Mouse (Mus musculus) liver, adult 2 months (tissue): ENCODE measurements around the gene Gm49366.

Source experiments
- CTCF ChIP-seq: fragments of 200-500 bp; IDR thresholded peaks from 2 replicates; pipeline ENCODE4 v1.5.1; 2011; ENCODE audit warnings: low read depth, low read length, control low read depth
- POLR2A ChIP-seq: fragments of 200-500 bp; IDR thresholded peaks from 2 replicates; pipeline ENCODE4 v1.6.1; 2011; ENCODE audit warnings: low read length, control low read depth; ENCODE audit not compliant: insufficient read depth; ENCODE audit errors: extremely low read depth

GRCm38 (mm10) chr12:83989378-83989777 is 49.4 kb upstream of the Gm49366 start:
- TF ChIP-seq CTCF (no peak), POLR2A (no peak)
